Mouse (Mus musculus): ENCODE data around the gene Pde8b.

The Pde8b gene

GRCm38 (mm10) chr13:95081082-95081481 is 169.1 kb downstream of the Pde8b start:
- no peak for DNase-seq (ENCODE audit: low spot score)

GRCm38 (mm10) chr13:95078492-95078891 is 171.6 kb downstream of the Pde8b start:
- DNase-seq (ENCODE audit: low spot score), result no peak

- no peak for DNase-seq (ENCODE audit: low spot score)
These were observed 172.4 kb downstream of the Pde8b start for GRCm38 (mm10) chr13:95077688-95078087.

GRCm38 (mm10) chr13:95076142-95076541 is 174.0 kb downstream of the Pde8b start:
- no peak for DNase-seq (ENCODE audit: low spot score)

GRCm38 (mm10) chr13:95073445-95074172 is 176.5 kb downstream of the Pde8b start:
- DNase-seq (ENCODE audit: low spot score), result no peak

- DNase-seq (ENCODE audit: low spot score), result no peak
These were observed 179.9 kb downstream of the Pde8b start for GRCm38 (mm10) chr13:95070268-95070667.

- DNase-seq (ENCODE audit: low spot score), result no peak
These were observed 182.3 kb downstream of the Pde8b start for GRCm38 (mm10) chr13:95067854-95068253.

- DNase-seq (ENCODE audit: low spot score), result no peak
These were observed 186.6 kb downstream of the Pde8b start for GRCm38 (mm10) chr13:95063390-95064017.

- no peak for DNase-seq (ENCODE audit: low spot score)
These were observed 191.3 kb downstream of the Pde8b start for GRCm38 (mm10) chr13:95058885-95059284.

GRCm38 (mm10) chr13:95056501-95057280 is 193.4 kb downstream of the Pde8b start:
- no peak for DNase-seq (ENCODE audit: low spot score)

GRCm38 (mm10) chr13:95055742-95056388 is 194.3 kb downstream of the Pde8b start:
- DNase-seq (ENCODE audit: low spot score), result no peak

- DNase-seq (ENCODE audit: low spot score), result no peak
These were observed 197.7 kb downstream of the Pde8b start for GRCm38 (mm10) chr13:95052421-95052820.

- DNase-seq (ENCODE audit: low spot score), result no peak
These were observed 199.7 kb downstream of the Pde8b start for GRCm38 (mm10) chr13:95050398-95050797.

- no peak for DNase-seq (ENCODE audit: low spot score)
These were observed 206.0 kb downstream of the Pde8b start for GRCm38 (mm10) chr13:95044108-95044507.

- DNase-seq (ENCODE audit: low spot score), result no peak
These were observed 209.9 kb downstream of the Pde8b start for GRCm38 (mm10) chr13:95040140-95040738.

- DNase-seq (ENCODE audit: low spot score), result no peak
These were observed 211.9 kb downstream of the Pde8b start for GRCm38 (mm10) chr13:95038200-95038599.

GRCm38 (mm10) chr13:95034715-95035114 is 215.4 kb downstream of the Pde8b start:
- no peak for DNase-seq (ENCODE audit: low spot score)

GRCm38 (mm10) chr13:95034094-95034493 is 216.0 kb downstream of the Pde8b start:
- peak; percentile 34 for DNase-seq (ENCODE audit: low spot score)

- DNase-seq (ENCODE audit: low spot score), result no peak
These were observed 217.2 kb downstream of the Pde8b start for GRCm38 (mm10) chr13:95032973-95033372.

GRCm38 (mm10) chr13:95032127-95032831 is 217.9 kb downstream of the Pde8b start:
- DNase-seq (ENCODE audit: low spot score), result no peak

GRCm38 (mm10) chr13:95030828-95031227 is 219.3 kb downstream of the Pde8b start:
- no peak for DNase-seq (ENCODE audit: low spot score)

Measured in testis, postnatal 14 days (tissue).